Mouse (Mus musculus) spleen, adult 2 months (tissue): ENCODE measurements around the gene Ldlrad2. TPM values are rescaled to one million over a fixed set of nuclear protein-coding genes. Genes with fewer than 3 reads are reported as not detected.

Experiments
- DNase-seq, 2 experiments: peaks; one replicate each; pipeline versions ENCODE4 v3.0.0 to v3.0.0-alpha.2; 2012 to 2021; ENCODE audit warnings: low spot score in 2 of 2, low read depth in 1 of 2
- H3K27ac ChIP-seq: fragments of 200-500 bp; 2 replicates; pipeline ENCODE4 v1.5.1; 2012; ENCODE audit warnings: low read length, inconsistent platforms; ENCODE audit not compliant: insufficient read depth
- H3K27me3 ChIP-seq: fragments of 200-500 bp; 2 replicates; pipeline ENCODE4 v1.6.1; 2012; ENCODE audit warnings: mild to moderate bottlenecking, moderate library complexity, low read length, inconsistent platforms; ENCODE audit not compliant: control insufficient read depth, insufficient read depth
- H3K36me3 ChIP-seq: fragments of 200-500 bp; 2 replicates; pipeline ENCODE4 v1.6.1; 2012; ENCODE audit warnings: mild to moderate bottlenecking, low read length, inconsistent platforms; ENCODE audit not compliant: control insufficient read depth, insufficient read depth
- H3K4me1 ChIP-seq: fragments of 200-500 bp; 2 replicates; pipeline ENCODE4 v1.6.1; 2011; ENCODE audit warnings: inconsistent platforms; ENCODE audit not compliant: control insufficient read depth, insufficient read depth, insufficient read length
- H3K4me3 ChIP-seq: fragments of 200-500 bp; 2 replicates; pipeline ENCODE4 v1.5.1; 2011; ENCODE audit warnings: mild to moderate bottlenecking, inconsistent platforms; ENCODE audit not compliant: insufficient read depth, insufficient read length; ENCODE audit errors: extremely low read depth
- CTCF ChIP-seq: fragments of 200-500 bp; IDR thresholded peaks from 2 replicates; pipeline ENCODE4 v1.5.1; 2011; ENCODE audit warnings: mild to moderate bottlenecking, inconsistent platforms; ENCODE audit not compliant: insufficient read depth, insufficient read length, insufficient replicate concordance; ENCODE audit errors: extremely low read depth
- POLR2A ChIP-seq: fragments of 200-500 bp; IDR thresholded peaks from 2 replicates; pipeline ENCODE4 v1.6.1; 2011; ENCODE audit warnings: low read depth, low read length, inconsistent platforms
- WGBS: fragments of 180-500 bp; shearing (Covaris S2); methylation state at CpG from one replicate; pipeline ENCODE4 v1.1.7; 2018; 5-methylcytosine and 5-hydroxymethylcytosine counted together
- polyA plus RNA-seq: library from polyadenylated mRNA; depleted of rRNA; stranded (reverse); fragments of >200 nt; gene quantifications from 2 replicates; pipeline ENCODE4 v1.2.3, GENCODE M21; 2012; rRNA removed

Gene Ldlrad2
- not detected in 2 replicates for polyA plus RNA-seq

DNA sequence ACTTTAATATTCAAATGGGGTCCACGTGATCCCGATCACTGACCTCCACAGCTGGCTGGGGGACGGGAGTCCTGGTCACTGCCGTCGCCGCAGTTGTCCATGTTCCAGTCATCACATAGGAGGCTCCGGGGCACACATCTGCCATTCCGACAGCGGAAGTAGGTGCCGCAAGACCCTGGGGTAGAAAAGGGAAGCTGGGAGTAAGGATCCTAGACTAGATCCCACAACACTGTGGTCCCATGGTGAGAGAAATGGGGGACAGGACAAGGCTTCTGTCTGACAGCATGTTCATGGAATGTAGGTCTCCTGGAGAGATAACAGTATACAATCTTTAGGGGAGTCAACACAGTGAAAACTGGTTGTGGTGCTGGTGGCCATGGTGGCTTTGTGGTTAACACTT, at the start of gene Ldlrad2:
Gene Ldlrad2, minus strand, starts transcription at position 101 of the 400 bp plus-strand sequence.
- TF ChIP-seq CTCF (no peak), POLR2A (no peak)
- Histone ChIP-seq H3K27ac (no peak within 1 kb of the TSS), H3K4me1 (peaks cover 6% of the 10 kb centered on the region), H3K36me3 (no peaks in the 10 kb centered on the region), H3K27me3 (no peaks in the 10 kb centered on the region), H3K4me3 (no peak within 1 kb of the TSS)
- WGBS = 90% methylated on average over 10 of the region's 10 CpGs
- DNase-seq = no peak

- 96% methylated on average over 8 of the region's 8 CpGs for WGBS
- no peak for DNase-seq
- peaks cover 43% of the 10 kb centered on the region for H3K36me3 ChIP-seq
- H3K4me3 ChIP-seq = no peak overlapping the region
- no peaks in the 10 kb centered on the region for H3K27me3 ChIP-seq
- TF ChIP-seq CTCF (no peak), POLR2A (no peak)
- H3K27ac ChIP-seq = no peak overlapping the region
- no peaks in the 10 kb centered on the region for H3K4me1 ChIP-seq
Observed at GRCm38 (mm10) chr4:137622847-137623246, 48.5 kb upstream of the Ldlrad2 start.

DNA sequence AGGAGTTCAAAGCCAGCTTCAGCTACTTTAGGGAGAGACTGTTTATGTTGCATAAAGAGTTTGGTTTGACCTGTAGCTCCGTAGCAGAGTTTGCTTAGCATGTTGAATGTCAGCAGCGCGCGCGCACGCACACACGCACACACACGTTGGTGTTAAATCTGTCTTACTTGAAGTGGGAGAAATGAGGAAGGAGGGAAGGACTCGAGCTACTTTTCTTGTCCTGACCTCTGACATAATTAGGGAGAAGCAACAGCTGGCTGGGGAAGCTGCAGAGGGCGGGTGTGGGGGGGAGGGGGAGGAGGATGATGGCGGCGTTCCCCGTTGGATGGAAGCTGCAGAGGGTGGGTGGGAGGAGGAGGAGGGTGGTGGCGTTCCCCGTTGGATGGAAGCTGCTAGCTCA, 35.9 kb upstream of the Ldlrad2 start:
- Histone ChIP-seq H3K4me1 (peaks cover 6% of the 10 kb centered on the region; the same call in 1 of the 2 replicates), H3K4me3 (no peak overlapping the region), H3K27me3 (no peaks in the 10 kb centered on the region), H3K27ac (peak overlapping the region; percentile 45), H3K36me3 (peaks cover 38% of the 10 kb centered on the region)
- WGBS = 60% methylated on average over 15 of the region's 15 CpGs
- no peak for TF ChIP-seq CTCF
- no peak for TF ChIP-seq POLR2A
- no peak for DNase-seq

- peak; percentile 44 to 52 for DNase-seq
- Histone ChIP-seq H3K27ac (peak overlapping the region; percentile 61), H3K4me1 (peaks cover 6% of the 10 kb centered on the region; the same call in 1 of the 2 replicates), H3K36me3 (peaks cover 38% of the 10 kb centered on the region), H3K4me3 (no peak overlapping the region), H3K27me3 (no peaks in the 10 kb centered on the region)
- TF ChIP-seq POLR2A = no peak
- TF ChIP-seq CTCF = no peak
- 16% methylated on average over 7 of the region's 7 CpGs for WGBS
Observed at GRCm38 (mm10) chr4:137609702-137610101, 35.3 kb upstream of the Ldlrad2 start.

DNA sequence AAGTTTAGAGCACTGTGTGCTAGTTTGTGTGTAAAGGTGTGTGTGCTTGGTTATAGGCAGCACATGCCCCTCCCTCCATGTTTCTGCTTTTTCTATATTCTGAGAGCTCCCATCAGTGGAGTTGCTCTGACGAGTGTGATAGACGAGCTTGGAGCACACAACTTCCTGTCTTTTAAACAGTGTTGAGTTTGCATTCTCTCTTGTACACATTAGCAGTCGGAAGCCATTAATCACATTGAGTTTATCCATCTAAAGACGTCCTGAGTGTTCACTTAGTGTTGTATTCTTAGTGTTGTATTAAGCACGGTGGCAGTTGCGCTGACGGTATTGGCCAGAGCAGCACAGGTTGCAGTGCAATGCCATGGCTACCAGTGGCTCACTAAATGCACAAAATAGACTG, 34.9 kb upstream of the Ldlrad2 start:
- H3K27me3 ChIP-seq = no peaks in the 10 kb centered on the region
- TF ChIP-seq CTCF (no peak), POLR2A (no peak)
- DNase-seq = no peak
- H3K4me1 ChIP-seq = peaks cover 6% of the 10 kb centered on the region; the same call in 1 of the 2 replicates
- no peak overlapping the region for H3K4me3 ChIP-seq
- H3K36me3 ChIP-seq = peaks cover 38% of the 10 kb centered on the region
- peak overlapping the region; percentile 61 for H3K27ac ChIP-seq
- 31% methylated on average over 7 of the region's 7 CpGs for WGBS

DNA sequence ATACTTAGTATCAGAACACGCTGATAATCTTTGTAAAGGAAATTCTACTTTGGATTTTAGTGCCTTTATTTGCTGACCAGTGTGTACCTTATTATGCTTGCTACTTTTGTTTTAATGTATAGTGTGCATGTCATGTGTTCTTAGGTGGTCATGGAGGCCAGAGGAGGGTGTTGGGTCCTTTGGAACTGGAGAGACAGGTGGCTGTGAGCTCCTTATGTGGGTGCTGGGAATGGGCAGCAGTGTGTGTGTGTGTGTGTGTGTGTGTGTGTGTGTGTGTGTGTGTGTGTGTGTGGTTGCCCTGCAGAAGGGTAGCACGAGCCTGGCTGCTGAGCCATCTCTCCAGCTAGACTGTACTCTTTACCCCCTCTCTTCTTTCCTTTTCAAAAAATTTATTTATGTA, 32.7 kb upstream of the Ldlrad2 start:
- Histone ChIP-seq H3K36me3 (peaks cover 29% of the 10 kb centered on the region), H3K4me1 (peaks cover 10% of the 10 kb centered on the region; the same call in 1 of the 2 replicates), H3K4me3 (no peak overlapping the region), H3K27ac (no peak overlapping the region), H3K27me3 (no peaks in the 10 kb centered on the region)
- DNase-seq = no peak
- 96% methylated on average over 2 of the region's 2 CpGs for WGBS
- TF ChIP-seq CTCF = no peak
- TF ChIP-seq POLR2A = no peak

DNA sequence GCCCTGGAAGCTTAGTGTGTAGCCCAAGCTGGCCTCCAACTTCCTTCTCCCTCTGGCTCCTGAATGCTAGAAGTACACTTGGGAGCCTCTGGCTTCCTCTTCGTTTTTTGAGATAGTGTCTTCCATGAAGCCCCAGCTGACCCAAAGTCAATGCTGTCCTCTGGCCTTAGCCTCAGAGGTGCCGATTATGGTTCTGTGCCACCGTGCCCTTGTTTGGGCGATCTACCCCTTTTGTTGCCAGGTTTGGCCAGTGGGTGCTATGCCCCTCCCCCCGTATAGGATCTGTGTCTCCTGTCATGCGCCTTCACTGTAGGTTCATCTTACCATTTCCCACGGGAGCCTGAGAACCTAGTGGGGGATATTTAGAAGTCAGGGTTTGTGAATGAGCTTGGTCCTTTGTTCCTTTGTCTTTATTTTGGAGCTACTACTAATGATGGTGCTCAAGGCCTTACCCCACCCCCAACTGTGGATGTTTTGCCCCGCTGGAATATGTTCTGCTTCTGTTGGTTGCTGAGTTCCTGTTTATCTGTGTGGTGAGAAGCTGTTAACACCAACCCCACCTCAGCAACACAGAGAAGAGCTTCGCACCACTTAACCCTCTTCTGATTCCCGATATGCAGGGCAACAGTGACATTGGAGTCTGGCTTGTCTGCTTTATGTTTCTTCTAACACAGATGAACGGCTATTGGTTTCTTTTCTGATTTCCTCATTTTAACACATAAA, 29.2 kb upstream of the Ldlrad2 start:
- DNase-seq = no peak
- 49% methylated on average over 11 of the region's 11 CpGs for WGBS
- H3K27ac ChIP-seq = peak overlapping the region; percentile 16
- no peaks in the 10 kb centered on the region for H3K27me3 ChIP-seq
- H3K4me3 ChIP-seq = no peak overlapping the region
- H3K4me1 ChIP-seq = peaks cover 4% of the 10 kb centered on the region; the same call in 1 of the 2 replicates
- H3K36me3 ChIP-seq = peaks cover 14% of the 10 kb centered on the region
- TF ChIP-seq CTCF = no peak
- TF ChIP-seq POLR2A = no peak
